Mouse (Mus musculus) retina, postnatal 1 day (tissue): ENCODE measurements around the gene Asic1.
"Not testable (repeated sequence)": the region's sequence is repeated elsewhere in the genome, so short reads cannot be mapped to it uniquely, and the experiment has no call there.

Experiments
- DNase-seq: peaks from one replicate; pipeline ENCODE4 v3.0.0-alpha.2; 2012

Gene Asic1

GRCm38 (mm10) chr15:99664600-99665451, 5.3 kb upstream of the Asic1 start:
- DNase-seq = peak; percentile 81

GRCm38 (mm10) chr15:99667544-99667943, 2.6 kb upstream of the Asic1 start:
- no peak for DNase-seq

GRCm38 (mm10) chr15:99668881-99669280, 1.3 kb upstream of the Asic1 start:
- peak; percentile 82 for DNase-seq

- DNase-seq = peak; percentile 91
These were observed 776 bp upstream of the Asic1 start for GRCm38 (mm10) chr15:99669392-99669791.

- no peak for DNase-seq
These were observed 949 bp downstream of the Asic1 start for GRCm38 (mm10) chr15:99670964-99671670.

- no peak for DNase-seq
These were observed 1.6 kb downstream of the Asic1 start for GRCm38 (mm10) chr15:99671783-99672182.

- no peak for DNase-seq
These were observed 4.7 kb downstream of the Asic1 start for GRCm38 (mm10) chr15:99674866-99675265.

GRCm38 (mm10) chr15:99677089-99677488, 6.9 kb downstream of the Asic1 start:
- DNase-seq = no peak

GRCm38 (mm10) chr15:99678063-99678800, 8.1 kb downstream of the Asic1 start:
- DNase-seq = peak; percentile 54

- DNase-seq = no peak
These were observed 8.8 kb downstream of the Asic1 start for GRCm38 (mm10) chr15:99679008-99679407.

- no peak for DNase-seq
These were observed 12.7 kb downstream of the Asic1 start for GRCm38 (mm10) chr15:99682880-99683279.

- no peak for DNase-seq
These were observed 14.0 kb downstream of the Asic1 start for GRCm38 (mm10) chr15:99684156-99684555.

GRCm38 (mm10) chr15:99688712-99689111, 18.5 kb downstream of the Asic1 start:
- peak; percentile 86 for DNase-seq

GRCm38 (mm10) chr15:99690924-99691323, 20.8 kb downstream of the Asic1 start:
- no peak for DNase-seq

- no peak for DNase-seq
These were observed 21.8 kb downstream of the Asic1 start for GRCm38 (mm10) chr15:99691976-99692375.

- DNase-seq = no peak
These were observed 27.1 kb downstream of the Asic1 start for GRCm38 (mm10) chr15:99697309-99697708.

- DNase-seq = no peak
These were observed 28.4 kb downstream of the Asic1 start for GRCm38 (mm10) chr15:99698533-99699085.

GRCm38 (mm10) chr15:99699715-99700114, 29.5 kb downstream of the Asic1 start:
- DNase-seq = no peak

GRCm38 (mm10) chr15:99700219-99701106, 30.3 kb downstream of the Asic1 start:
- no peak for DNase-seq

GRCm38 (mm10) chr15:99701640-99701998, 31.5 kb downstream of the Asic1 start:
- DNase-seq = not testable (repeated sequence)

GRCm38 (mm10) chr15:99701999-99702900, 32.1 kb downstream of the Asic1 start, which contains the start of gene Smarcd1:
Smarcd1 (plus strand) TSS chr15:99702129.
- DNase-seq = peak; percentile 99
